Mouse (Mus musculus): Measurements from ENCODE around the gene Gid8. TPM values are rescaled to one million over a fixed set of nuclear protein-coding genes. Genes with fewer than 3 reads are reported as not detected.

The Gid8 gene
- 95.7 and 102 TPM in 2 replicates for polyA plus RNA-seq (2014; fragmentation: Nextera tagmentation; extraction: Ambion mirVana)

DNA sequence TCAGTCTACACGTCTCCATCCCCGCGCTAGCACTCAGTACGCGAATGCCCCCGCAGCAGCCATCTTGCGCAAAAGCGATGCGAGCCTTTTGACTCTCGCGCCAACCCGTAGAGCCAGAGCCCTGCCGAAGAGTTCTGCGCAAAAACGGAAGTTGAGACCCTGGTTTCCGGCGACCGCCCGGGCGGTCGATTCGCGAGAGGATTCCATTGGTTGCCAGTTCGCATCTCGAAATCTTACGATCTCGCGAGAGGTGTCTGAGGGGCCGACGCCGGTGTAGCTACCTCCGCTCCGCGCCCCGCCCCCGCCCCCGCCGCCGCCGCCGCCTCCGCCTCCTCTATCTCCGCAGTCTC is at the start of gene Gid8, which contains the start of gene Dido1:
Gene Gid8 (plus strand): TSS at position 195 of the 350 bp plus-strand sequence.
Gene Dido1 (minus strand): TSS at position 77 of the 350 bp plus-strand sequence.
- H3K27me3 ChIP-seq (replicated peaks; ENCODE audit: control insufficient read depth, insufficient read depth, low read length): no peaks in the 10 kb centered on the region
- under 1% methylated on average over 43 of the region's 43 CpGs for WGBS
- H3K4me2 ChIP-seq: peak within 1 kb of the TSS; percentile 94
- peak; percentile 93 for DNase-seq (ENCODE audit: low spot score)
- peak within 1 kb of the TSS; percentile 98 for H3K27ac ChIP-seq (ENCODE audit: low read depth, low read length)
- peak within 1 kb of the TSS; percentile 100 for H3K9ac ChIP-seq (ENCODE audit: low read depth, low read length)
- peaks cover 12% of the 10 kb centered on the region; the same call in 1 of the 2 replicates for H3K36me3 ChIP-seq (ENCODE audit: control insufficient read depth, insufficient read depth, low read length)
- no peaks in the 10 kb centered on the region for H3K9me3 ChIP-seq (ENCODE audit: control insufficient read depth, low read length)
- peak within 1 kb of the TSS; percentile 100 for H3K4me3 ChIP-seq (ENCODE audit: low read depth, low read length)
- H3K4me1 ChIP-seq (replicated peaks; ENCODE audit: control insufficient read depth, insufficient read depth, low read length): peaks cover 36% of the 10 kb centered on the region
- peak; percentile 83 for ATAC-seq (replicated peaks; ENCODE audit: low FRiP score)

DNA sequence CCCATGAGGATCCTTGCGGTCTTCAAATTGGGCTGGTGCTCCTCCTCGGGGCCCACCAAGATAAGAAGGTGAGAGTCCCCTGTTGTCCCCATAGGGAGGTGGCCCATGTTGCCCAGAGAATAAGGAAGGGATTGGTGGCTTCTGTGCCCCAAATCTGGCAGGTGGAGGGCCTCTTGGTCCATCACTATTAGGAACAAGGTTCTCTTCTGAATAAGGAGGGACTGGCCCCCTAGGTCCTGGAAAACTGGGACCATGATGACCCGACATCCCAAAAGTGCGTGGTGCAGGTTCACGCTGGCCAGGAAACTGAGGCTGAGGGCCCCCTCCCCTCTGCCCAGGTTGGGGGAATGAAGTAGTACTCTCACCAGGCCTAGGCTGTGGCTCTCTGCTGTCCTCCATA is 49.4 kb upstream of the Gid8 start:
- H3K9ac ChIP-seq (ENCODE audit: low read depth, low read length): no peak overlapping the region
- no peak for ATAC-seq (replicated peaks; ENCODE audit: low FRiP score)
- no peak overlapping the region for H3K27ac ChIP-seq (ENCODE audit: low read depth, low read length)
- no peaks in the 10 kb centered on the region for H3K27me3 ChIP-seq (replicated peaks; ENCODE audit: control insufficient read depth, insufficient read depth, low read length)
- no peak overlapping the region for H3K4me2 ChIP-seq
- no peak overlapping the region for H3K4me3 ChIP-seq (ENCODE audit: low read depth, low read length)
- no peaks in the 10 kb centered on the region; the same call in 1 of the 2 replicates for H3K4me1 ChIP-seq (replicated peaks; ENCODE audit: control insufficient read depth, insufficient read depth, low read length)
- 92% methylated on average over 5 of the region's 5 CpGs for WGBS
- peaks cover 13% of the 10 kb centered on the region for H3K36me3 ChIP-seq (ENCODE audit: control insufficient read depth, insufficient read depth, low read length)
- no peaks in the 10 kb centered on the region for H3K9me3 ChIP-seq (ENCODE audit: control insufficient read depth, low read length)
- DNase-seq (ENCODE audit: low spot score): no peak

DNA sequence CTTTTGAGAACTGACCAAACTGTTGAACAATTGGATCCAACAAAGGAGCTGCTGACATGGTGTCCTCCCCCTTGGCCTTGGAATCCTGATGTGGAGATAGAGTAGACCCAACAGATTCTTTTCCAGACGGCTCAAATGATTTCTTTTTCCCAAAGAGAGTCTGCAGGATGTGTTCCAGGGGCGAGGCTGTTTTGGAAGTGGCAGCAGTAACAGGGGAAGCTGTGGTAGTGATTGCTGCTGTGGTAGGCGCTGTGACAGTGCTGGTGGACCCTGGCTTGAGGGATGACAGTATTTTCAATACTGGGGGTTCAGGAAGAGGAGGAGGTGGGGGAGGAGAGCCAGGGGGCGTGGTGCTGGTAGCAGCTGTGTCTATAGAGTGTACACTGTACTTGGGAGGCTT is 47.9 kb upstream of the Gid8 start:
- ATAC-seq (replicated peaks; ENCODE audit: low FRiP score) (no peak), DNase-seq (ENCODE audit: low spot score) (no peak)
- H3K9me3 ChIP-seq (ENCODE audit: control insufficient read depth, low read length): no peaks in the 10 kb centered on the region
- no peaks in the 10 kb centered on the region for H3K27me3 ChIP-seq (replicated peaks; ENCODE audit: control insufficient read depth, insufficient read depth, low read length)
- no peak overlapping the region for H3K4me3 ChIP-seq (ENCODE audit: low read depth, low read length)
- peaks cover 13% of the 10 kb centered on the region for H3K36me3 ChIP-seq (ENCODE audit: control insufficient read depth, insufficient read depth, low read length)
- no peak overlapping the region for H3K4me2 ChIP-seq
- no peak overlapping the region for H3K9ac ChIP-seq (ENCODE audit: low read depth, low read length)
- 89% methylated on average over 4 of the region's 4 CpGs for WGBS
- H3K4me1 ChIP-seq (replicated peaks; ENCODE audit: control insufficient read depth, insufficient read depth, low read length): no peaks in the 10 kb centered on the region; the same call in 1 of the 2 replicates
- no peak overlapping the region for H3K27ac ChIP-seq (ENCODE audit: low read depth, low read length)

DNA sequence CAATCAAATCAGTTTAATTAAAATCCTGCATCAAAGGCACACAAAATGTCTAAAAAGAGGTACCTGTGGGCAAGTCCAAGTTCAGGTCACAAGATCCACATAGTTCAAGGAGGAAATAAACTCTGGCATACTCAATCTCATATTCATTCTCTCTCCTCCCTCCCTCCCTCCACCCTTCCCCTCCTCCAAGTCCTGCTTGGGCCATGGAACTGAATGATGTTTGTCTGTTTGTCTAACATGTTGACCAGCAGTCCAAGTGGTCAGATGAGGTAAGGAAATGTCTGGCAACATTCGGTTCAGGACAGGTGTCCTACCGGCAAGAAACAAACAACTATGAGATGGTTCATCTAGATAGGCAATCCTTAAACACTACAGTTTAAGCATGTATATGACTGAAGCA is 33.2 kb upstream of the Gid8 start:
- no peak for ATAC-seq (replicated peaks; ENCODE audit: low FRiP score)
- Histone ChIP-seq H3K9me3 (ENCODE audit: control insufficient read depth, low read length) (no peaks in the 10 kb centered on the region), H3K36me3 (ENCODE audit: control insufficient read depth, insufficient read depth, low read length) (peaks cover 17% of the 10 kb centered on the region)

GRCm38 (mm10) chr2:180678609-180679140 is 31.2 kb upstream of the Gid8 start:
- Histone ChIP-seq H3K27me3 (replicated peaks; ENCODE audit: control insufficient read depth, insufficient read depth, low read length) (no peaks in the 10 kb centered on the region), H3K4me2 (no peak overlapping the region), H3K27ac (ENCODE audit: low read depth, low read length) (no peak overlapping the region), H3K4me1 (replicated peaks; ENCODE audit: control insufficient read depth, insufficient read depth, low read length) (no peaks in the 10 kb centered on the region), H3K9ac (ENCODE audit: low read depth, low read length) (no peak overlapping the region), H3K9me3 (ENCODE audit: control insufficient read depth, low read length) (no peaks in the 10 kb centered on the region), H3K36me3 (ENCODE audit: control insufficient read depth, insufficient read depth, low read length) (peaks cover 23% of the 10 kb centered on the region), H3K4me3 (ENCODE audit: low read depth, low read length) (no peak overlapping the region)
- DNase-seq (ENCODE audit: low spot score) (peak; percentile 63), ATAC-seq (replicated peaks; ENCODE audit: low FRiP score) (peak; percentile 48)
- WGBS: 25% methylated on average over 4 of the region's 4 CpGs

More for the DNA sequence above, 33.2 kb upstream of the Gid8 start:
- Histone ChIP-seq H3K4me2 (no peak overlapping the region), H3K27me3 (replicated peaks; ENCODE audit: control insufficient read depth, insufficient read depth, low read length) (no peaks in the 10 kb centered on the region), H3K9ac (ENCODE audit: low read depth, low read length) (no peak overlapping the region), H3K27ac (ENCODE audit: low read depth, low read length) (no peak overlapping the region), H3K4me3 (ENCODE audit: low read depth, low read length) (no peak overlapping the region), H3K4me1 (replicated peaks; ENCODE audit: control insufficient read depth, insufficient read depth, low read length) (no peaks in the 10 kb centered on the region)
- 81% methylated on average over 2 of the region's 2 CpGs for WGBS
- no peak for DNase-seq (ENCODE audit: low spot score)

DNA sequence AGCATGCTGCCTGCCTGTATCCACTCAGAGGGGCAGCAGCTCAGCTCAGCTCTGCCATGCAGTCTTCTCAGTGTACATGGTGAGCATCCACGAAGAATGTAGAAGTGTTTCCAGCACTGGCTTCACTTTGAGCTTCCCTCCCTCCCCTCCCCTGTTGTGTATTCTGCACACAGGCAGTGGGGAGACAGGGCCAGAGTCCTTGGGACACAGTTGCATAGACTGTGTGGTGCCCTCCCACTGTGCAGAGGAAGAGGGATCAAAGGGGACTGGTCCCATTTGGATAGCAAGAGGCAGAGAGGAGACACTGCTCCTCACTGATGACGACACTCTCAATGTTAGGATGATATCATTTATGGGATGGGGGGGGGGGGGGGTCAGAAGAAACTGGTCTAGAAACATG is 28.7 kb upstream of the Gid8 start:
- Histone ChIP-seq H3K9ac (ENCODE audit: low read depth, low read length) (no peak overlapping the region), H3K4me2 (no peak overlapping the region), H3K4me1 (replicated peaks; ENCODE audit: control insufficient read depth, insufficient read depth, low read length) (no peaks in the 10 kb centered on the region; the same call in 1 of the 2 replicates), H3K27ac (ENCODE audit: low read depth, low read length) (no peak overlapping the region), H3K36me3 (ENCODE audit: control insufficient read depth, insufficient read depth, low read length) (peaks cover 43% of the 10 kb centered on the region), H3K4me3 (ENCODE audit: low read depth, low read length) (no peak overlapping the region), H3K9me3 (ENCODE audit: control insufficient read depth, low read length) (no peaks in the 10 kb centered on the region), H3K27me3 (replicated peaks; ENCODE audit: control insufficient read depth, insufficient read depth, low read length) (no peaks in the 10 kb centered on the region)
- WGBS: 64% methylated on average over 2 of the region's 2 CpGs
- ATAC-seq (replicated peaks; ENCODE audit: low FRiP score) (no peak), DNase-seq (ENCODE audit: low spot score) (no peak)

GRCm38 (mm10) chr2:180683524-180683923 is 26.4 kb upstream of the Gid8 start:
- Histone ChIP-seq H3K27me3 (replicated peaks; ENCODE audit: control insufficient read depth, insufficient read depth, low read length) (no peaks in the 10 kb centered on the region), H3K9ac (ENCODE audit: low read depth, low read length) (no peak overlapping the region), H3K4me2 (no peak overlapping the region), H3K4me3 (ENCODE audit: low read depth, low read length) (no peak overlapping the region), H3K4me1 (replicated peaks; ENCODE audit: control insufficient read depth, insufficient read depth, low read length) (no peaks in the 10 kb centered on the region; the same call in 1 of the 2 replicates), H3K27ac (ENCODE audit: low read depth, low read length) (no peak overlapping the region), H3K9me3 (ENCODE audit: control insufficient read depth, low read length) (no peaks in the 10 kb centered on the region), H3K36me3 (ENCODE audit: control insufficient read depth, insufficient read depth, low read length) (peaks cover 62% of the 10 kb centered on the region)
- WGBS: 83% methylated on average over 2 of the region's 2 CpGs
- ATAC-seq (replicated peaks; ENCODE audit: low FRiP score) (peak; percentile 76), DNase-seq (ENCODE audit: low spot score) (no peak)

GRCm38 (mm10) chr2:180684031-180684430 is 25.9 kb upstream of the Gid8 start:
- ATAC-seq (replicated peaks; ENCODE audit: low FRiP score): peak; percentile 42; the same call in 1 of the 2 replicates
- Histone ChIP-seq H3K4me3 (ENCODE audit: low read depth, low read length) (no peak overlapping the region), H3K9me3 (ENCODE audit: control insufficient read depth, low read length) (no peaks in the 10 kb centered on the region), H3K27ac (ENCODE audit: low read depth, low read length) (no peak overlapping the region), H3K9ac (ENCODE audit: low read depth, low read length) (no peak overlapping the region), H3K4me1 (replicated peaks; ENCODE audit: control insufficient read depth, insufficient read depth, low read length) (no peaks in the 10 kb centered on the region; the same call in 1 of the 2 replicates), H3K27me3 (replicated peaks; ENCODE audit: control insufficient read depth, insufficient read depth, low read length) (no peaks in the 10 kb centered on the region), H3K36me3 (ENCODE audit: control insufficient read depth, insufficient read depth, low read length) (peaks cover 66% of the 10 kb centered on the region), H3K4me2 (no peak overlapping the region)
- no peak for DNase-seq (ENCODE audit: low spot score)
- 70% methylated on average over 4 of the region's 4 CpGs for whole genome bisulfite sequencing

DNA sequence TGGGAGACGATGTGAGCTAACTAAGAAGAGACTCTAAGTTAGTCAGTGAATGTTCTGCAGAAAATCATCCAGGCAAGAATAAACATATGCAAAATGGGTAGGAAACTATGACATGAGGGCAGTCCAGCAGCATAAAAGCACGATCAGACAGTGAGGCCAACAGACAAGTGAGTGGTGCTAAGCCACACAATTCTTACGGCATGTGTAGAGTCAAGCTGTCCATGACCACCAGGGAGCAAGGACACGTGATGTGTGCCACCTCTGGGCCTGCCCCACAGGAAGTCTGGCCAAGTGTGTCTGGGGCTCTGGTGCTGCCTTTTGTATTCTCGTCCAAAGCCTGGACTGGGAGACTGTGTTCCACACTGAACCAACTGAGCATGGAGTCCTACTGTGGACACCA is 20.1 kb upstream of the Gid8 start:
- H3K9ac ChIP-seq (ENCODE audit: low read depth, low read length): no peak overlapping the region
- H3K9me3 ChIP-seq (ENCODE audit: control insufficient read depth, low read length): no peaks in the 10 kb centered on the region
- no peak for DNase-seq (ENCODE audit: low spot score)
- WGBS: 83% methylated on average over 5 of the region's 5 CpGs
- H3K36me3 ChIP-seq (ENCODE audit: control insufficient read depth, insufficient read depth, low read length): peaks cover 40% of the 10 kb centered on the region
- peaks cover 5% of the 10 kb centered on the region; the same call in 1 of the 2 replicates for H3K4me1 ChIP-seq (replicated peaks; ENCODE audit: control insufficient read depth, insufficient read depth, low read length)
- H3K27me3 ChIP-seq (replicated peaks; ENCODE audit: control insufficient read depth, insufficient read depth, low read length): no peaks in the 10 kb centered on the region
- no peak for ATAC-seq (replicated peaks; ENCODE audit: low FRiP score)
- no peak overlapping the region for H3K27ac ChIP-seq (ENCODE audit: low read depth, low read length)
- no peak overlapping the region for H3K4me3 ChIP-seq (ENCODE audit: low read depth, low read length)
- H3K4me2 ChIP-seq: no peak overlapping the region

Measured in liver, embryonic 11.5 days (tissue).